Mouse (Mus musculus) stomach, embryonic 14.5 days (tissue): Measurements from ENCODE around the gene Crot. TPM values are rescaled to one million over a fixed set of nuclear protein-coding genes. Genes with fewer than 3 reads are reported as not detected.
"Not testable (repeated sequence)": the region's sequence is repeated elsewhere in the genome, so short reads cannot be mapped to it uniquely, and the experiment has no call there.

ENCODE experiments used
- ATAC-seq: fragments of 200-750 bp; cut with Nextera tagmentation; 2 replicates; pipeline ENCODE4 v1.8.0; 2017; ENCODE audit warnings: low read depth, moderate TSS enrichment; ENCODE audit not compliant: insufficient number of reproducible peaks, insufficient read depth, low FRiP score
- H3K27ac ChIP-seq: fragments of 300-500 bp; sonication (generic); 2 replicates; pipeline ENCODE4 v1.5.1; 2014; ENCODE audit warnings: mild to moderate bottlenecking, low read length, moderate library complexity, mixed read lengths
- H3K27me3 ChIP-seq: fragments of 300-500 bp; sonication (generic); 2 replicates; pipeline ENCODE4 v1.6.1; 2014; ENCODE audit warnings: low read length, control low read depth, mixed read lengths; ENCODE audit not compliant: control insufficient read depth, insufficient read depth
- H3K36me3 ChIP-seq: fragments of 300-500 bp; sonication (generic); 2 replicates; pipeline ENCODE4 v1.6.1; 2014; ENCODE audit warnings: mild to moderate bottlenecking, control low read depth, low read length, moderate library complexity, mixed read lengths; ENCODE audit not compliant: control insufficient read depth, insufficient read depth
- H3K4me1 ChIP-seq: fragments of 300-500 bp; sonication (generic); 2 replicates; pipeline ENCODE4 v1.6.1; 2014; ENCODE audit warnings: low read length, control low read depth, mixed read lengths; ENCODE audit not compliant: control insufficient read depth, insufficient read depth
- H3K4me2 ChIP-seq: fragments of 300-500 bp; sonication (generic); replicated peaks from 2 replicates; pipeline ENCODE4 v1.6.1; 2014; ENCODE audit warnings: low read depth, low read length, control low read depth
- H3K4me3 ChIP-seq: fragments of 300-500 bp; sonication (generic); 2 replicates; pipeline ENCODE4 v1.5.1; 2014; ENCODE audit warnings: low read depth, low read length, control low read depth
- H3K9ac ChIP-seq: fragments of 300-500 bp; sonication (generic); replicated peaks from 2 replicates; pipeline ENCODE4 v1.6.1; 2014; ENCODE audit warnings: low read depth, mild to moderate bottlenecking, control low read depth, low read length, moderate library complexity, mixed read lengths
- H3K9me3 ChIP-seq: fragments of 300-500 bp; sonication (generic); 2 replicates; pipeline ENCODE4 v1.6.1; 2016; ENCODE audit warnings: low read depth, low read length, control low read depth; ENCODE audit not compliant: control insufficient read depth
- WGBS: fragments of 180-500 bp; shearing (Covaris S2); extraction: QIAGEN DNeasy Blood & Tissue Kit; methylation state at CpG from one replicate; pipeline ENCODE4 v1.1.7; 2014; 5-methylcytosine and 5-hydroxymethylcytosine counted together
- polyA plus RNA-seq: library from polyadenylated mRNA; unstranded; fragments of >200 nt; fragmentation: Nextera tagmentation; extraction: Ambion mirVana; gene quantifications from 2 replicates; pipeline ENCODE4 v1.2.1, GENCODE M21; 2014

Gene Crot
- polyA plus RNA-seq, 1 experiment from 2014 or later, result 55.2 TPM

GRCm38 (mm10) chr5:9010166-9010565 is 13.0 kb upstream of the Crot start:
- H3K9ac ChIP-seq, result no peak overlapping the region
- no peak overlapping the region for H3K27ac ChIP-seq
- no peaks in the 10 kb centered on the region for H3K36me3 ChIP-seq
- no peaks in the 10 kb centered on the region for H3K4me1 ChIP-seq
- H3K4me2 ChIP-seq, result no peak overlapping the region
- H3K4me3 ChIP-seq, result no peak overlapping the region
- WGBS, result 88% methylated on average over 1 of the region's 1 CpGs
- no peaks in the 10 kb centered on the region for H3K9me3 ChIP-seq
- no peak for ATAC-seq
- H3K27me3 ChIP-seq, result no peaks in the 10 kb centered on the region

- not testable (repeated sequence) for H3K9me3 ChIP-seq, H3K4me1 ChIP-seq, H3K9ac ChIP-seq, H3K27ac ChIP-seq, H3K4me2 ChIP-seq, ATAC-seq, H3K4me3 ChIP-seq, H3K36me3 ChIP-seq, H3K27me3 ChIP-seq
- WGBS, result 54% methylated on average over 3 of the region's 3 CpGs
These were observed 9.5 kb upstream of the Crot start for GRCm38 (mm10) chr5:9006585-9006984.

GRCm38 (mm10) chr5:9000006-9000405 is 2.9 kb upstream of the Crot start:
- not testable (repeated sequence) for H3K9me3 ChIP-seq, H3K9ac ChIP-seq, H3K27ac ChIP-seq, H3K4me1 ChIP-seq, H3K4me3 ChIP-seq, H3K27me3 ChIP-seq, H3K36me3 ChIP-seq, ATAC-seq, H3K4me2 ChIP-seq
- WGBS, result 40% methylated on average over 7 of the region's 7 CpGs

GRCm38 (mm10) chr5:8999108-8999507 is 2.0 kb upstream of the Crot start:
- ATAC-seq, result no peak
- no peak overlapping the region for H3K9ac ChIP-seq
- H3K4me2 ChIP-seq, result no peak overlapping the region
- no peaks in the 10 kb centered on the region for H3K9me3 ChIP-seq
- no peaks in the 10 kb centered on the region for H3K27me3 ChIP-seq
- H3K4me3 ChIP-seq, result no peak overlapping the region
- 57% methylated on average over 4 of the region's 4 CpGs for WGBS
- H3K27ac ChIP-seq, result no peak overlapping the region
- no peaks in the 10 kb centered on the region for H3K36me3 ChIP-seq
- H3K4me1 ChIP-seq, result no peaks in the 10 kb centered on the region

- Histone ChIP-seq H3K4me1 (no peaks in the 10 kb centered on the region), H3K4me2 (peak overlapping the region; percentile 55), H3K36me3 (no peaks in the 10 kb centered on the region), H3K9me3 (no peaks in the 10 kb centered on the region), H3K27ac (peak overlapping the region; percentile 83), H3K4me3 (peak overlapping the region; percentile 74), H3K9ac (peak overlapping the region; percentile 69), H3K27me3 (no peaks in the 10 kb centered on the region)
- WGBS, result 9% methylated on average over 8 of the region's 8 CpGs
- ATAC-seq, result peak; percentile 1; the same call in 1 of the 2 replicates
These were observed 380 bp upstream of the Crot start for GRCm38 (mm10) chr5:8997513-8997895.

GRCm38 (mm10) chr5:8995966-8996685 is 998 bp downstream of the Crot start:
- H3K27me3 ChIP-seq, result no peaks in the 10 kb centered on the region
- H3K4me1 ChIP-seq, result no peaks in the 10 kb centered on the region
- peak overlapping the region; percentile 74 for H3K4me3 ChIP-seq
- peak overlapping the region; percentile 83; the same call in 1 of the 2 replicates for H3K27ac ChIP-seq
- H3K4me2 ChIP-seq, result peak overlapping the region; percentile 55
- peak overlapping the region; percentile 69 for H3K9ac ChIP-seq
- no peaks in the 10 kb centered on the region for H3K9me3 ChIP-seq
- ATAC-seq, result no peak
- 11% methylated on average over 13 of the region's 13 CpGs for WGBS
- no peaks in the 10 kb centered on the region; the same call in 1 of the 2 replicates for H3K36me3 ChIP-seq

GRCm38 (mm10) chr5:8991626-8992025 is 5.5 kb downstream of the Crot start:
- no peaks in the 10 kb centered on the region for H3K4me1 ChIP-seq
- H3K27ac ChIP-seq, result no peak overlapping the region
- no peaks in the 10 kb centered on the region for H3K27me3 ChIP-seq
- H3K4me2 ChIP-seq, result no peak overlapping the region
- no peak for ATAC-seq
- 82% methylated on average over 16 of the region's 16 CpGs for WGBS
- no peak overlapping the region for H3K4me3 ChIP-seq
- no peaks in the 10 kb centered on the region for H3K9me3 ChIP-seq
- no peak overlapping the region for H3K9ac ChIP-seq
- H3K36me3 ChIP-seq, result peaks cover 14% of the 10 kb centered on the region

- no peak overlapping the region for H3K27ac ChIP-seq
- ATAC-seq, result no peak
- no peak overlapping the region for H3K9ac ChIP-seq
- no peak overlapping the region for H3K4me3 ChIP-seq
- H3K9me3 ChIP-seq, result no peaks in the 10 kb centered on the region
- no peaks in the 10 kb centered on the region for H3K27me3 ChIP-seq
- 86% methylated on average over 13 of the region's 13 CpGs for WGBS
- peaks cover 18% of the 10 kb centered on the region for H3K36me3 ChIP-seq
- no peaks in the 10 kb centered on the region for H3K4me1 ChIP-seq
- no peak overlapping the region for H3K4me2 ChIP-seq
These were observed 6.6 kb downstream of the Crot start for GRCm38 (mm10) chr5:8990526-8990925.

GRCm38 (mm10) chr5:8987925-8988324 is 9.2 kb downstream of the Crot start:
- Histone ChIP-seq H3K4me2 (no peak overlapping the region), H3K9me3 (no peaks in the 10 kb centered on the region), H3K4me1 (no peaks in the 10 kb centered on the region), H3K36me3 (peaks cover 26% of the 10 kb centered on the region), H3K27ac (no peak overlapping the region), H3K4me3 (no peak overlapping the region), H3K27me3 (no peaks in the 10 kb centered on the region), H3K9ac (no peak overlapping the region)
- 91% methylated on average over 5 of the region's 5 CpGs for WGBS
- ATAC-seq, result no peak
